Mouse (Mus musculus): ENCODE measurements around the gene Mrps21. TPM values are rescaled to one million over a fixed set of nuclear protein-coding genes. Genes with fewer than 3 reads are reported as not detected.

Gene Mrps21
- polyA plus RNA-seq, 1 experiment from 2014 or later, result 310 TPM

DNA sequence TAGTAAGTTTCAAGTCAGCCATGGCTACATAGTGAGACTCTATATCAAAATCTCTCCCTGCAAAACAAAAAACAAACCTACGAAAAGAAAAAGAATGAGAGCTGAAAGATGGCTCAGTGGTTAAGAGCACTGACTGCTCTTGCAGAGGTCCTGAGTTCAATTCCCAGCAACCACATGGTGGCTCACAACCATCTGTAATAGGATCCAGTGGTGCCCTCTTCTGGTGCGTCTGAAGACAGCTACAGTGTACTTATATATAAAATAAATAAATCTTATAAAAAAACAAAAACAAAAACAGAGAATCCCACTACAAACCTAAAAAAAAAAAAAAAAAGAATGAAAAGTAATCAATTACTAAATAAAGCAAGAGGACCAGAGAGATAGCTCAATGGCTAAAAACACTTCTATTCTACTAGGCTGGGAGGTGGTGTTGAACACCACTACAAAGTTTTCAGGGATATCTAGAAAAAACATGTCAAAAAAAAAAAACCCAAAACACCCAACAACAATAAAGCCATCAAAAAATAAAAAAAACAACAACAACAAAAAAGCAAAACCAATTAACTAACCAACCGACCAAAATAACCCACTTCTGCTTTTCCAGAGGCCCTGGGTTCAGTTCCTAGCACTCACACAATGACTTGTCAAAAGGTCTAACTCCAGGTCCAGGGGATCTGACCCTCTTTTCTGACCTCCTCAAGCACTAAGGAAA is 28.7 kb downstream of the Mrps21 start:
- no peak overlapping the region for H3K9ac ChIP-seq
- no peak overlapping the region for H3K4me3 ChIP-seq (replicated peaks)
- H3K4me2 ChIP-seq (replicated peaks), result no peak overlapping the region
- 89% methylated on average over 3 of the region's 3 CpGs for WGBS
- H3K27me3 ChIP-seq, result no peaks in the 10 kb centered on the region
- peaks cover 80% of the 10 kb centered on the region for H3K36me3 ChIP-seq
- H3K4me1 ChIP-seq, result no peaks in the 10 kb centered on the region
- ATAC-seq (ENCODE audit: insufficient number of reproducible peaks, low FRiP score, low TSS enrichment, low read depth), result no peak
- no peaks in the 10 kb centered on the region for H3K9me3 ChIP-seq (replicated peaks)
- no peak overlapping the region for H3K27ac ChIP-seq (replicated peaks)

DNA sequence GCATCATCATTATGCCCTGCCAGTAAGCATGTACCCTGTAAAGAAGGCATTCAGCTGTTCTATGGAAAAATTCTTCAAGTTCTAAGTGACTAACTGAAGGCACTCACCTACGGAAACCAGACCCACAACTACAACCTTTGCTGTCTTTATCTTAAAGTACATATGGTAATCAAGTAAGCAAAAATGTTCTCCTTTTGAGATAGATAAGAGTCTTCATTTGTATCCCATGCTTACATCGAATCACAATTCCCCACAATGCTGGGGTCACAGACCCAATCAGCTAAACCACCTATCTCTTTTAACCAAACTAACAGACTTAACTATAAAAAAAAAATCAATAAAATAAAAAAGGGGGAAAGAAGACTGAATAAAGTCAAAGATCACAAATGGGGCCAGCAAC is 32.1 kb downstream of the Mrps21 start:
- WGBS, result 93% methylated on average over 2 of the region's 2 CpGs
- H3K36me3 ChIP-seq, result peaks cover 77% of the 10 kb centered on the region

DNA sequence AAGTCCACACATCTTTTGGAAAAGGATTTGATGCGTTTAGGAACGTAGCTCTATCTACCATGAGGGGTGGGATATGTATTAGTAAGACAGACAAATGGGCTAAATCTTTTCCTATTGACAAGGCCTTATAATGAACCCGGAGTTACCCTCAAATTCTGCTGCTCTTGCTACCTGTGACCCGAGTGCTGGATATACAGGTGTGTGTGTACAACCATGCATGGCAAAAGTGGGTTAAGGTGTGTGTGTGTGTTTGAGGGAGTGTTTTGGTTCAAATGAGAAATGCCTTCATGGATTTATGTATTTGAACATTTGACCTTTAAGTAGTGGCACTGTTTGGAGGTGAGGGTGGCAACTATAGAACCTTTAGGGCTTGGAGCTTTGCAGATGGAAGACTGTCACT is 42.3 kb downstream of the Mrps21 start:
- no peaks in the 10 kb centered on the region for H3K4me1 ChIP-seq
- H3K4me3 ChIP-seq (replicated peaks), result no peak overlapping the region
- no peak overlapping the region for H3K4me2 ChIP-seq (replicated peaks)
- 98% methylated on average over 4 of the region's 4 CpGs for WGBS
- no peak overlapping the region for H3K27ac ChIP-seq (replicated peaks)
- ATAC-seq (ENCODE audit: insufficient number of reproducible peaks, low FRiP score, low TSS enrichment, low read depth), result no peak
- no peaks in the 10 kb centered on the region for H3K27me3 ChIP-seq
- H3K9me3 ChIP-seq (replicated peaks), result no peaks in the 10 kb centered on the region
- peaks cover 68% of the 10 kb centered on the region for H3K36me3 ChIP-seq
- no peak overlapping the region for H3K9ac ChIP-seq

More for the DNA sequence above, 32.1 kb downstream of the Mrps21 start:
- Histone ChIP-seq H3K27ac (replicated peaks) (no peak overlapping the region), H3K4me2 (replicated peaks) (no peak overlapping the region), H3K9ac (no peak overlapping the region), H3K27me3 (no peaks in the 10 kb centered on the region), H3K4me3 (replicated peaks) (no peak overlapping the region), H3K9me3 (replicated peaks) (no peaks in the 10 kb centered on the region), H3K4me1 (no peaks in the 10 kb centered on the region)
- no peak for ATAC-seq (ENCODE audit: insufficient number of reproducible peaks, low FRiP score, low TSS enrichment, low read depth)

DNA sequence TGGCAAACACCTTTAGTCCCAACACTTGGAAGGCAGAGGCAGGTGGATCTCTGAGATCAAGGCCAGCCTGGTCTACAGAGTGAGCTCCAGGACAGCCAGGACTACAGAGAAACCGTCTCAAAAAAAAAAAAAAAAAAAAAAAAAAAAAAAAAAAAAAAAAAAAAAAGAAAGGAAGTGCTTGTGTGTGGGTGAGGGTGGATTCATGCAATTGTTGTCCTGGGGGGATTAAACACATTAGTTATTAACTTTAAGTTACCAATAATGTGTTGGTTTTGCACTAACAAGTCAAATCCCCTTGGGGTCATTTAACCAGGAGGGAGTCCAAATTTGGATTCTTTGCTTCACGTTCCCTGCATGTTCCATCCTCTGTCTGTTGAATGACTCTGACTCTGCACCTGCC is 45.0 kb downstream of the Mrps21 start:
- H3K9ac ChIP-seq, result no peak overlapping the region
- no peak for ATAC-seq (ENCODE audit: insufficient number of reproducible peaks, low FRiP score, low TSS enrichment, low read depth)
- no peak overlapping the region for H3K27ac ChIP-seq (replicated peaks)
- no peaks in the 10 kb centered on the region for H3K4me1 ChIP-seq
- no peaks in the 10 kb centered on the region for H3K9me3 ChIP-seq (replicated peaks)
- no peak overlapping the region for H3K4me2 ChIP-seq (replicated peaks)
- no peak overlapping the region for H3K4me3 ChIP-seq (replicated peaks)
- H3K36me3 ChIP-seq, result peaks cover 43% of the 10 kb centered on the region
- 61% methylated on average over 2 of the region's 2 CpGs for WGBS
- no peaks in the 10 kb centered on the region for H3K27me3 ChIP-seq

DNA sequence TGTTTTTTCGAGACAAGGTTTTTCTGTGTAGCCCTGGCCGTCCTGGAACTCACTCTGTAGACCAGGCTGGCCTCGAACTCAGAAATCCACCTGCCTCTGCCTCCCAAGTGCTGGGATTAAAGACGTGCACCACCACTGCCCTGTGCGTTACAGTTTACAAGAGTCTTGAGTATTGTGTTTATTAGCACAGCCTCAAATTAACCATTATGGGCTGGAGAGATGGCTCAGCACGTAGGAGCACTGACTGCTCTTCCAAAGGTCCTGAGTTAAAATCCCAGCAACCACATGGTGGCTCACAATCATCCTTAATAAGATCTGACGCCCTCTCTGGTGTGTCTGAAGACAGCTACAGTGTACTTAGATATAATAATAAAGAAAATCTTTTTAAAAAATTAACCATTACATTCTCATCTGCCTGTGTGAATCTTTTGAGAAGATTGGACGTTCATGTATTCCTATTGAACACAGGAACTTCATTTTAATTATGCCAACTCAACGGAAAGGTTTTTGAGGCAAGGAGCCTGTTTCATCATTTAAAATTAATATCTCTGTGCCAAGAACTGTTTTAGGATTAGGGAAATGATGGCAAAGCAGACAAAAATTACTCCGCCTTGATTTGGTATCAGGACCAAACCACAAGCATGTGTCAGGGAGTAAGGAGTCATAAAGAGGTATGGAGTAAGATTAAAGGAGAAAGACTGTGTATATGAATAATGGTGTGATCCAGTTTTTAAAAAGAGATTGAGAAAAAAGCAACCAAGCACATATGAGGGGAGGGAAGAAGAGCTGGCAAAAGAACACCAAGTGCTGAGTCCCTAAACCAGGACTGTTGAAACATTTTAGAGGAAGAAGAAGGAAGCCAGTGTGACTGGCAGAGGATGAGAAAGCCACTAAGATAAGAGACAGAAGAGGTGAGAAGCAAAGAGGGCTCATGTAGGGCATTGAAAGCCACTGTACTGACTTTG is 51.0 kb downstream of the Mrps21 start:
- Histone ChIP-seq H3K4me2 (replicated peaks) (peak overlapping the region; percentile 54), H3K9ac (0 out of 2 replicates have a peak overlapping the region, but pooled peaks have one; percentile 69), H3K4me1 (peaks cover 17% of the 10 kb centered on the region), H3K4me3 (replicated peaks) (peak overlapping the region; percentile 76), H3K36me3 (no peaks in the 10 kb centered on the region), H3K9me3 (replicated peaks) (no peaks in the 10 kb centered on the region), H3K27ac (replicated peaks) (peak overlapping the region; percentile 100), H3K27me3 (no peaks in the 10 kb centered on the region)
- WGBS, result 33% methylated on average over 10 of the region's 10 CpGs
- ATAC-seq (ENCODE audit: insufficient number of reproducible peaks, low FRiP score, low TSS enrichment, low read depth), result no peak

DNA sequence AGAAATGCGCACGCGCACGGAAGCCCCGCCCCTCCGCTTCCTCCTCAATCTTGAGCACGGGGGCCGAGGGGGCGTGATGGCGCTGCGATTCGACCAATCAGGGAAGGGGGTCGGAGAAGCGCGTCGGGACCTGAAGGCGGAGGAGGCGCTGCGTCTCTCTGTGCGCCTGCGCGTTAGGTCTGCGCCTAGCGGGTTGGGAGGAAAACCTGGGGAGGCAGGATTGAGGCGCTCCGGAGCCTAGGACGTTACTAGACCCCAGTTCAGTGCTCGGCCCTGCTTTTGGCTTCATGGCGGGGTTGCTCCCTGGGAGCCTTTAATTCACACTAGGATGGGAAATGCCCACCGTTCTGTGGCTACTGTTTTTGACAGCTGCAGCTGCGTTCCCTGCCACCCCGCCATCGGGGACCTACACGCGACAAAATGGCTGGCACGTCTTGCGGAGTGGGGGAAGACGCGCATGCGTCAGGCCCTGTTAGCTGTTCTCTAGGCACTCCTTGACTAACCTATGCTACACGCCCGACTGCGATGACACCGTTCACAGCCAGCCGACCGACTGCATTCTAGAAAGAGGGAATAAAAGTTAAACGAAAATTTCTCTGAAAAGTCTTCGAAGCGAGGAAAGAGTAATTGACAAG is 51.9 kb downstream of the Mrps21 start:
- H3K36me3 ChIP-seq, result no peaks in the 10 kb centered on the region
- H3K27me3 ChIP-seq, result no peaks in the 10 kb centered on the region
- peak overlapping the region; percentile 69 for H3K9ac ChIP-seq
- under 1% methylated on average over 49 of the region's 49 CpGs for WGBS
- H3K4me1 ChIP-seq, result peaks cover 17% of the 10 kb centered on the region
- H3K4me2 ChIP-seq (replicated peaks), result peak overlapping the region; percentile 54
- peak overlapping the region; percentile 76 for H3K4me3 ChIP-seq (replicated peaks)
- H3K9me3 ChIP-seq (replicated peaks), result no peaks in the 10 kb centered on the region
- H3K27ac ChIP-seq (replicated peaks), result peak overlapping the region; percentile 100
- peak; percentile 98 for ATAC-seq (ENCODE audit: insufficient number of reproducible peaks, low FRiP score, low TSS enrichment, low read depth)

DNA sequence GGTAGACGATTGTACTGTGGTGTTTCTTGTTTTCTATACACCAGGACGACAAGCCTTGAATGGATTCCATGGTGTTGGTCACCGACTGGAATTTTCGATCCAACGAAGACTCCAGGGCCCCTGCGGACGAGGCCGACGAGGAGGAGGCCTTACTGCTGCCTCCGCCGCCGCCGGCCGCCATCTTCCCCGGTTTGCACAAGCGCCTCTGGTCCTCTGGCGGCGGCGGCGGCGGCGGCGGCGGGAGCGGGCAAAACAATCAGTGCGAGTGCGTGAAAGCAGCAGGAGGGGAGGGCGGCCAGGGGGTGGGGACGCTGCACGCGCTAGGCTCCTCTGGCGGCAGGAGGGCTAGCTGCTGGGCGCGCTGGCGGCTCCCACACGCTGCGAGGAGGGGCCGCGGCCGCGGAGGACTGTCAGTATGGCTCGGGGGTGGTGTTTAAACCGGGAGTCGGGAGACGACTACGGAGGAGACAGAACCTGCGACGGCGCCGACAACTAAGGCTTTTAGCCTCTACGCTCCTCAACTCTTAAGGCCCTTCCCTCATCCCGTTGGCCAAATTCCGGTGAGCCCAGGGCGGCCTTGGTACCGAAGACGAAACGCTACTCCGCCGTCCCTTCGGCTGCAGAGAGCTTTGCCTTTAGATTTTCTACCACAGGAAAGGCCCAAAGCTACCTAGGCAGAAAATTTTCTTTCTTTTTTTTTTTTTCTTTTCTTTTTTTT is 52.6 kb downstream of the Mrps21 start, which contains the start of gene Rprd2:
TSS of gene Rprd2 (minus strand) at position 293 of the 718 bp plus-strand sequence.
- Histone ChIP-seq H3K9me3 (replicated peaks) (no peaks in the 10 kb centered on the region), H3K4me1 (peaks cover 17% of the 10 kb centered on the region), H3K27me3 (no peaks in the 10 kb centered on the region), H3K27ac (replicated peaks) (peak within 1 kb of the TSS; percentile 100), H3K4me3 (replicated peaks) (peak within 1 kb of the TSS; percentile 76), H3K9ac (peak within 1 kb of the TSS; percentile 95), H3K36me3 (no peaks in the 10 kb centered on the region), H3K4me2 (replicated peaks) (peak within 1 kb of the TSS; percentile 54)
- ATAC-seq (ENCODE audit: insufficient number of reproducible peaks, low FRiP score, low TSS enrichment, low read depth), result peak; percentile 63
- under 1% methylated on average over 60 of the region's 60 CpGs for WGBS

DNA sequence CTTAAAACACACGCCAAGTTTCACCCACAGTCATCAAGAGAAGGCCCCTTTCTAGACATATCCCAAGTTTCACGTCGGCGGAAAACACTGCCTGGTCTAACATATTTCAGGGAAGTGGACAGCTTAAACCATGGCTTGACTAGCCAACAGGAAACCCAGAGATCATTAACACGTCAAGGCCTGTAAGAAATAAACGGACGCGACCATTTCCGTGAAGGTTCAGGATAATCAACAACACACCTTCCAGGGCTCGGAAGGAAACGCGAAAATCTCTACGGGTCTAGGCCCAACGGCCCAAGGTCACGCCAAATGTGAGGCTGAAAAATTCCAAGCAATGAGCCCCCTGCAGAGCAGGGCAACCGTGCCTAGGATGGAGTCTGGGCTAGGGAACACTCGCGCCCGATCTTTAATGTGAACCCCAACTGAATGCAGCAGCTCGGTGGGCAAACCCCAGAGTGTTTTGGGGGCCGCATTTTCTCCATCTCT is 53.2 kb downstream of the Mrps21 start:
- H3K27ac ChIP-seq (replicated peaks), result peak overlapping the region; percentile 100
- H3K4me2 ChIP-seq (replicated peaks), result peak overlapping the region; percentile 50
- no peaks in the 10 kb centered on the region for H3K27me3 ChIP-seq
- H3K9ac ChIP-seq, result peak overlapping the region; percentile 95
- peaks cover 17% of the 10 kb centered on the region for H3K4me1 ChIP-seq
- peak overlapping the region; percentile 76 for H3K4me3 ChIP-seq (replicated peaks)
- no peaks in the 10 kb centered on the region for H3K9me3 ChIP-seq (replicated peaks)
- H3K36me3 ChIP-seq, result no peaks in the 10 kb centered on the region
- no peak for ATAC-seq (ENCODE audit: insufficient number of reproducible peaks, low FRiP score, low TSS enrichment, low read depth)
- under 1% methylated on average over 21 of the region's 21 CpGs for WGBS

DNA sequence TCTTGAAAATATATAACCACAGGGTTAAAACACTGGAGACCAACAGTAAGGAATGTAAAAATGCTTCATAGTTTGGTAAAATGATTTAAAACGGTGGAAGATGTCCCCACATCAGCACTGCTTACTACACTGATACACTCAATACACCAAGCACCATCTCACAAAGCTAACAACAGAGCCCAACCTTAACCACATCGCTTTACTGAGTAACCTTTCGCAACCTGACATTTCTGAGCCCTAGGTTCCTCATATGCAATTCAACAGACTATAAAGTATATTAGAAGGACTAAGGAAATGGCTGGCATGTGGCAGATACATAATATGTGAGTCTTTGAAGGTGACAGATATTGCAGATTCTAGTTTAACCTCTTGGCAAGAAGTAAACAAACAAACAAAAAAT is 54.6 kb downstream of the Mrps21 start:
- Histone ChIP-seq H3K4me2 (replicated peaks) (peak overlapping the region; percentile 10; the same call in 1 of the 2 replicates), H3K9ac (no peak overlapping the region), H3K4me3 (replicated peaks) (no peak overlapping the region), H3K9me3 (replicated peaks) (no peaks in the 10 kb centered on the region), H3K27ac (replicated peaks) (no peak overlapping the region), H3K36me3 (no peaks in the 10 kb centered on the region), H3K27me3 (no peaks in the 10 kb centered on the region), H3K4me1 (peaks cover 17% of the 10 kb centered on the region)
- no peak for ATAC-seq (ENCODE audit: insufficient number of reproducible peaks, low FRiP score, low TSS enrichment, low read depth)
- WGBS, result 81% methylated on average over 3 of the region's 3 CpGs

Measured in embryonic facial prominence, embryonic 15.5 days (tissue).